Mouse (Mus musculus): Measurements from ENCODE around the gene Fetub.

- no peak for TF ChIP-seq CTCF (IDR thresholded peaks at IDR 0.05; ENCODE audit: control insufficient read depth, insufficient read depth, insufficient replicate concordance, low read depth, low read length)
- TF ChIP-seq POLR2A (IDR thresholded peaks at IDR 0.05; ENCODE audit: control insufficient read depth, low read depth, low read length): no peak
These were observed 44.8 kb upstream of the Fetub start for GRCm38 (mm10) chr16:22873369-22873768.

Measured in testis, adult 2 months (tissue).